ENCODE assay signal across 11 mouse cellular contexts in genomic region chr14:33662080-33662479, GRCm38 (mm10).
DNase-seq lines count a peak whose midpoint lies in the region; ATAC-seq and TF ChIP-seq lines count a peak whose summit lies in the region.
"Had no signal": no experiment of that assay in that cellular context is flagged by ENCODE, and none has a peak within 500 bp of the region (broad histone marks: within the 10 kb centered on the region; RNA-seq: fewer than 3 reads in every experiment).

No protein-coding gene starts in this region.

- TF ChIP-seq CTCF in lung, postnatal 0 days (IDR thresholded peaks at IDR 0.05), result no peak
- TF ChIP-seq CTCF in kidney, postnatal 0 days (IDR thresholded peaks at IDR 0.05; ENCODE audit: low read depth), result peak; percentile 31; the same call in 1 of the 2 replicates

- peak; percentile 68 for DNase-seq in heart, embryonic 10.5 days (ENCODE audit: low spot score)
- DNase-seq in lung, postnatal 0 days (ENCODE audit: low spot score), result peak; percentile 57
- no peak for DNase-seq in lung, postnatal 14 days
- peak; percentile 82 for DNase-seq in kidney, postnatal 0 days (ENCODE audit: low spot score)
- DNase-seq in lung, postnatal 4 days, result peak; percentile 31 to 66
- DNase-seq in adrenal gland, adult 2 months, result no peak
- DNase-seq in layer of hippocampus, adult 18-20 months (ENCODE audit: low spot score in 2 of 2), result no peak
- DNase-seq: adrenal gland, postnatal 14 days; cerebellum, postnatal 36 days; thymus, postnatal 14 days had no signal

- WGBS in heart, embryonic 10.5 days, result 65% methylated on average over 9 of the region's 9 CpGs
- 65% methylated on average over 9 of the region's 9 CpGs for WGBS in heart, embryonic 11.5 days (ENCODE audit: insufficient replicate concordance)
- 46% methylated on average over 9 of the region's 9 CpGs for WGBS in lung, postnatal 0 days
- WGBS in kidney, postnatal 0 days, result 44% methylated on average over 9 of the region's 9 CpGs

- no peak overlapping the region for H3K4me3 ChIP-seq in heart, embryonic 10.5 days
- no peak overlapping the region for H3K4me3 ChIP-seq in heart, embryonic 11.5 days (ENCODE audit: low read depth, low read length)
- no peak overlapping the region for H3K4me3 ChIP-seq in lung, postnatal 0 days (ENCODE audit: low read depth, low read length)
- no peak overlapping the region for H3K4me3 ChIP-seq in kidney, postnatal 0 days (replicated peaks; ENCODE audit: low read depth, low read length)

- ATAC-seq in heart, embryonic 11.5 days (replicated peaks; ENCODE audit: insufficient number of reproducible peaks, low FRiP score, low TSS enrichment), result no peak
- ATAC-seq in lung, postnatal 0 days, result peak; percentile 57; the same call in 1 of the 2 replicates
- no peak for ATAC-seq in kidney, postnatal 0 days (replicated peaks; ENCODE audit: low FRiP score, low read depth)

- no peaks in the 10 kb centered on the region for H3K9me3 ChIP-seq in heart, embryonic 10.5 days
- no peaks in the 10 kb centered on the region for H3K9me3 ChIP-seq in heart, embryonic 11.5 days (replicated peaks; ENCODE audit: control insufficient read depth, low read length)
- H3K9me3 ChIP-seq in lung, postnatal 0 days (ENCODE audit: low read length), result no peaks in the 10 kb centered on the region
- no peaks in the 10 kb centered on the region for H3K9me3 ChIP-seq in kidney, postnatal 0 days (replicated peaks; ENCODE audit: low read length)

- 0 out of 2 replicates have a peak, but pooled peaks cover 5% of the 10 kb centered on the region for H3K27me3 ChIP-seq in heart, embryonic 10.5 days (ENCODE audit: insufficient read depth, poor library complexity, severe bottlenecking)
- no peaks in the 10 kb centered on the region for H3K27me3 ChIP-seq in heart, embryonic 11.5 days (ENCODE audit: control insufficient read depth, insufficient read depth, low read length)
- H3K27me3 ChIP-seq in lung, postnatal 0 days (replicated peaks; ENCODE audit: insufficient read depth, low read length), result no peaks in the 10 kb centered on the region
- no peaks in the 10 kb centered on the region for H3K27me3 ChIP-seq in kidney, postnatal 0 days (ENCODE audit: insufficient read depth, low read length)

- no peak overlapping the region for H3K9ac ChIP-seq in heart, embryonic 11.5 days (ENCODE audit: low read depth, low read length)
- no peak overlapping the region for H3K9ac ChIP-seq in lung, postnatal 0 days (replicated peaks; ENCODE audit: low read depth)
- no peak overlapping the region for H3K9ac ChIP-seq in kidney, postnatal 0 days (ENCODE audit: low read depth, low read length)

- no peak for TF ChIP-seq EP300 in lung, postnatal 0 days (IDR thresholded peaks at IDR 0.05)

- H3K4me2 ChIP-seq in heart, embryonic 11.5 days, result no peak overlapping the region
- H3K4me2 ChIP-seq in lung, postnatal 0 days (replicated peaks; ENCODE audit: low read depth, low read length), result no peak overlapping the region
- no peak overlapping the region for H3K4me2 ChIP-seq in kidney, postnatal 0 days (ENCODE audit: low read length)

- no peak overlapping the region for H3K27ac ChIP-seq in heart, embryonic 10.5 days
- H3K27ac ChIP-seq in heart, embryonic 11.5 days (ENCODE audit: low read depth, low read length), result no peak overlapping the region
- H3K27ac ChIP-seq in lung, postnatal 0 days (ENCODE audit: low read length), result no peak overlapping the region
- no peak overlapping the region for H3K27ac ChIP-seq in kidney, postnatal 0 days

- no peaks in the 10 kb centered on the region for H3K36me3 ChIP-seq in heart, embryonic 10.5 days
- no peaks in the 10 kb centered on the region for H3K36me3 ChIP-seq in heart, embryonic 11.5 days (ENCODE audit: control insufficient read depth, insufficient read depth, low read length)
- H3K36me3 ChIP-seq in lung, postnatal 0 days (ENCODE audit: insufficient read depth, low read length), result no peaks in the 10 kb centered on the region
- H3K36me3 ChIP-seq in kidney, postnatal 0 days (ENCODE audit: insufficient read depth, low read length), result no peaks in the 10 kb centered on the region

- no peaks in the 10 kb centered on the region for H3K4me1 ChIP-seq in heart, embryonic 10.5 days
- no peaks in the 10 kb centered on the region for H3K4me1 ChIP-seq in heart, embryonic 11.5 days (ENCODE audit: control insufficient read depth, insufficient read depth, low read length)
- H3K4me1 ChIP-seq in lung, postnatal 0 days (ENCODE audit: insufficient read depth, low read depth, low read length), result no peaks in the 10 kb centered on the region
- H3K4me1 ChIP-seq in kidney, postnatal 0 days (replicated peaks; ENCODE audit: insufficient read depth, low read length), result 0 out of 2 replicates have a peak, but pooled peaks cover 7% of the 10 kb centered on the region

Comparison
In these comparisons a context has a peak if more than half of its experiments do, and no peak if none do; other contexts are left out.
1. DNase-seq: peak in heart, embryonic 10.5 days (single experiment), lung, postnatal 0 days (single experiment), kidney, postnatal 0 days (single experiment) and lung, postnatal 4 days (2 of 2); none in lung, postnatal 14 days (single experiment), adrenal gland, adult 2 months (single experiment) and layer of hippocampus, adult 18-20 months (0 of 2).